Mouse (Mus musculus): ENCODE measurements at regions not wholly inside any gene's neighbourhood (a gene's known extent, or its start where the extent isn't known, plus 50 kb on each side); places are given as distances from the start of the nearest gene placed in this dataset.
A peak's percentile ranks its signal among the peaks of the same experiment; 100 is the strongest.

GRCm38 (mm10) chr5:73796201-73796600 lies 145.0 kb downstream of the Spata18 start:
- peak in 1 of 2 experiments; percentile 22 for DNase-seq

- DNase-seq: no peak
Observed at GRCm38 (mm10) chr5:73797980-73798379, 146.8 kb downstream of the Spata18 start.

GRCm38 (mm10) chr5:73803431-73803830 lies 152.3 kb downstream of the Spata18 start:
- peak; percentile 31 to 47 for DNase-seq

GRCm38 (mm10) chr5:73804556-73805230 lies 153.5 kb downstream of the Spata18 start:
- DNase-seq: no peak

GRCm38 (mm10) chr5:73810660-73811059 lies 159.5 kb downstream of the Spata18 start:
- no peak for DNase-seq

GRCm38 (mm10) chr5:73811094-73811521 lies 159.9 kb downstream of the Spata18 start:
- no peak for DNase-seq

- no peak for DNase-seq
Observed at GRCm38 (mm10) chr5:73815752-73816151, 164.6 kb downstream of the Spata18 start.

- DNase-seq: peak; percentile 46 to 65
Observed at GRCm38 (mm10) chr5:73817180-73817579, 166.0 kb downstream of the Spata18 start.

- no peak for DNase-seq
Observed at GRCm38 (mm10) chr5:73821956-73822545, 170.9 kb downstream of the Spata18 start.

- no peak for DNase-seq
Observed at GRCm38 (mm10) chr5:73823421-73823820, 172.2 kb downstream of the Spata18 start.

GRCm38 (mm10) chr5:73826941-73827340 lies 175.8 kb downstream of the Spata18 start:
- DNase-seq: peak in 1 of 2 experiments; percentile 59

GRCm38 (mm10) chr5:73833721-73834120 lies 182.5 kb downstream of the Spata18 start:
- DNase-seq: no peak

- DNase-seq: no peak
Observed at GRCm38 (mm10) chr5:73843776-73844175, 192.6 kb downstream of the Spata18 start.

- peak in 1 of 2 experiments; percentile 25 for DNase-seq
Observed at GRCm38 (mm10) chr5:73846096-73846782, 195.1 kb downstream of the Spata18 start.

GRCm38 (mm10) chr5:73846783-73847151 lies 195.6 kb downstream of the Spata18 start:
- DNase-seq: peak; percentile 30 to 32

GRCm38 (mm10) chr5:73851501-73851900 lies 200.3 kb downstream of the Spata18 start:
- no peak for DNase-seq

- peak; percentile 79 to 89 for DNase-seq
Observed at GRCm38 (mm10) chr5:73854025-73854773, 203.0 kb downstream of the Spata18 start.

- peak; percentile 38 to 71 for DNase-seq
Observed at GRCm38 (mm10) chr5:73854774-73855371, 203.7 kb downstream of the Spata18 start.

GRCm38 (mm10) chr5:73859320-73859719 lies 208.1 kb downstream of the Spata18 start:
- no peak for DNase-seq

GRCm38 (mm10) chr5:73864138-73864761 lies 204.0 kb downstream of the Usp46 start:
- peak; percentile 46 to 76 for DNase-seq

- no peak for DNase-seq
Observed at GRCm38 (mm10) chr5:73872641-73873421, 195.4 kb downstream of the Usp46 start.

Measured in heart, adult 18-20 months (tissue).